Mouse (Mus musculus) cerebellum, postnatal 10 days (tissue): ENCODE results near the gene Morc4.

Source experiments
- DNase-seq, 2 experiments: peaks; one replicate each; pipeline ENCODE4 v3.0.0; 2021; ENCODE audit warnings: mixed read lengths in 2 of 2

Morc4 gene

GRCm38 (mm10) chrX:139805918-139806317 lies 65.6 kb downstream of the Morc4 start:
- DNase-seq = no peak

DNA sequence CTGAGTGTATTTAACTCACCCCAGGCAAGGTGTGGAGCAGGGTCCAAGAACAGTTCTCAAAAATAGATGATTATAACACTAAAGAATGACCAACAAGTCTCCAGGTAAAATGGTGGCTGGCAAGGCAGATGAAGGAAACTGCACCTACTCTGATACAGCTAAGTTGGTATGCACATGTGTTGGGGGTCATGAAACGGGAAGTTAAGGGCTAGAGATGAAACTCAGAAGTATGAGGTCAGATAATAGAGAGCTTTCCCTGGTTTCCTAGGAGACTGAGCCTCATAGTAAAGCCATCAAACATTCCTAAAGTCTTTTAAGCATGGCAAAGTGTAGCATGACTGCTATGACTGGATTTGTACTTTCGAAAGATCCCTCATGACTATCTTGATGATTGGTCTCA lies 68.4 kb downstream of the Morc4 start:
- no peak for DNase-seq

GRCm38 (mm10) chrX:139800406-139800878 lies 71.0 kb downstream of the Morc4 start, which contains the start of gene Cldn2:
TSS of gene Cldn2 (plus strand) at chrX:139800828.
- no peak for DNase-seq

- DNase-seq = no peak
Observed at GRCm38 (mm10) chrX:139799953-139800352, 71.5 kb downstream of the Morc4 start.

DNA sequence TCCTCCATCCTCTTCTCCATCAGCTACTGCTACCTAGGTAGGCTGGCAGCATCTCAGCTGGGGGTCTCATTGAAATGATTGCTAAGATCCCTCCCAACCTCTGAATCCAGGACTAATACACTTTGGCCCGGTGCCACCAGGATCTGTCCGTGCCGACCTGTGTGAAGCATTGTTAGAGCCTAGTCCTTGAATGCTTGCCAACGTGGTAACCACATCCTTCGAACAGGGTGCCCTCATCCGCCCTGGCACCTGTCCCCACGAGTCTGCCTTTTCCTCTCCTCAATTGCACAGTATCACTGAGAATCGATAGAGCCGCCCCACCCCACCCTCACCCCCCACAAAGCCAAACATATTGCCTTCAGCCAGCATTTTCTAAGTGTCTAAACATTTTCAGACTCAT lies 73.6 kb downstream of the Morc4 start:
- peak; percentile 20 to 33 for DNase-seq

- no peak for DNase-seq
Observed at GRCm38 (mm10) chrX:139796037-139796436, 75.4 kb downstream of the Morc4 start.

GRCm38 (mm10) chrX:139794072-139794845 lies 77.2 kb downstream of the Morc4 start:
- DNase-seq = no peak

DNA sequence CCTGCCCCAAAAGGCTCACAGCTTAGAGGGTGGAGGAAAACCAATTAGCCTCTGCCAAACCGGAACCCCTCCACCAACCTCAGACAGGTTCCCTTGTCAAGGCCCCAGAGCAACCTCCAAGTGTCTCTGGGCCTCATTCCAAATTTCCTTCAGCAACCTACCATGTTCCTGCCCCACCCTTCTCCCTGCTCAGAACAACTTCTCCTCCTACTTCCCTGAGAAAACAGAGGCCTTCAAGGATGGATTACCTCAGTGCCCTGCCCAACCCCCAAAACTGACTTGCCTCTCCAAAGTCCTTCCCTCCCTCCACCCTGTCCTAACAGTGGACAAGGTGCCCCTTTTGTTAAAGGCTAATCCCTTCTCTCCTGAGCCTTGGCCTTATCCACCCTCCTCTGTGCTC lies 85.7 kb downstream of the Morc4 start:
- no peak for DNase-seq

DNA sequence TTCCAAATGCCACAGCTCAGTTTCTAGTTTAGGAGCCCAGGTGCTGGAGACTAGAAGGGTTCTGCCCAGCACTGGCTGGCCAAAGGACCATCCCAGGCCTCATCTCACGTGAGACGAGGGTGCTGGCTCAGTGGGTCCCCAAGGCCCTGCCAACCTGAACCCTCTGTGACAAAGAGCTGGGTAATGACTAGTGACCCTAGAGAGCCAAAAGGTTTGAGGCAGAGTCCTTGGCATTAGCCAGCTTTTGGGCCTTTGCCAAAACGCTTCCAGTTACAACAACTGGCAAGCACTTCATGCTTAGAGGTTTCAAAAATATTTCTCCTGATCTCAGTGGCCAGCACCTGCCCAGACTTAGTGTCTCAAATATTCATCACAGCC lies 88.4 kb downstream of the Morc4 start:
- DNase-seq = peak in 1 of 2 experiments; percentile 40

DNA sequence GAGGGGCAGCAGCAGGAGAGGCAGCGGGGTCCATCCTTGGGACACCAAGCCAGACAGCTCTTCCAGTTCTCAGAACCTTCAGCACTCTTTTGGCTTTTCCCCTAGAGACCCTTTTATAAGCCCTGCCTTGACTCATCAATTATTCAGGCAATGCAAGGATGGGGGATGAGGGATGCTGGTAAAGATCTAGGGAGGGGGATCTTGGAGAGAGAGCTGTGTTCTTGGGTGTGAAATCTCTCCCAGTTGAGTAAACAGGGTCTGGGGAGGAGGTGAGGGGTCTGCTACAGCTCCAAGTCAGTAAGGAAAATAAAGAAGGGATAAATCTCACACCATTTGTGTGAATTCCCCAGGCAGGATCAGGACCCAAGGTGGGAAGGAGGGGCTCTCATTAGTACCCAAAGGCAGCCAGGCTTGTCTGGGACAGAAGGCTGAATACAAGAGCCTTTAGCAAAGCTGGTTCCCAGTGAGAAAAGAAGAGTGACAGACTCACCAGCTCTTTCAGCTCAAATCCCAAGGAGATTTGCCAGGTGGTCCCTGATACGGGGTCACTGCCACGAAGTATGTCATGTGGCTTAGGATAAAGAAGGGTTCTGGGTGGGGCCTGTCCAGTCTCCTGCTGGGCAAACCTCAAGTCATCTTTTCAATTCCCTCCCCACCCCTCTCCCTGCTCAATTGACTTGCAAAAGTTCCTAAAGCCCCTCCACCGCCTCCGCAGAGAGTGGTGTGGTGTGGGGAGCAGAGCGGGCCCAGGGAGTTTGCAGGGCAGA lies 89.0 kb downstream of the Morc4 start, which contains the start of gene Ripply1:
Gene Ripply1 (minus strand): TSS at position 76 of the 767 bp plus-strand sequence.
- no peak for DNase-seq

DNA sequence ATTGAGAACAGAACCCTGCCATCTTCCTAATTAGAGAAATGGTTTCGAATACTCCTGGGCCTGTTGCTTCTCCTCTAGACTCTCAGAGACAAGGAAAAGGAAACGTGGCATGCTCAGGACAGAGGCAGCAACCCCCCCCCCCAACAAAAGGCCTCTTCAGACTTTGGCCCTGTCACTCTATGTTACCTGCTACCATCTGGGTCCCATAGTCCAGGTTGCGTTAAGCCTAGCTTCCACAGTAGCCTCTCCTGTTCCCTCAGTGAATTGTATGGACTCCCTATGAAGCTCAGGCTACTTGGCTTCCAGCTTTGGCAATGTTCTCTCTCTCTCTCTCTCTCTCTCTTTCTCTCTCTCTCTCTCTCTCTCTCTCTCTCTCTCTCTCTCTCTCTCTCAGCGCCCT lies 89.9 kb downstream of the Morc4 start:
- no peak for DNase-seq

GRCm38 (mm10) chrX:139780988-139781387 lies 90.5 kb downstream of the Morc4 start:
- no peak for DNase-seq

DNA sequence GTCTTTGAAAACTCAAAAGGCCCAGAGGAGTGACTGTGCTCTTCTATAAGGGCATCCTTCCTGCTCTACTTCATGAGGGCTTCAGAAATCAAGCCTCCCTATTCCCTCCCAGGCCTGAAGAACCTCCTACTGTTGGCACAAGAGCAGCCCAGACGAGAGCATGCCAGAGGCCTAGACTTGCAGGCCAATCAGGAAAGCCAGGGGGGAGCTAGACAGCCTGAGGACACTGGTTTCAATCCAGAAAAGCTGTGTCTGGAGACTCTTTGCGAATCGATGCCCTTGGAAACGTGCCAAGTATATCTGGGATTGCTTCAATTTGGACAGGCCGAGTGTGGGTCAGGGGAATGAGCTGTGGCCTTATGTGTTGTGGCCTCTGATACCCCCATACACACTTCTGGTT lies 92.1 kb downstream of the Morc4 start:
- peak; percentile 51 to 65 for DNase-seq

DNA sequence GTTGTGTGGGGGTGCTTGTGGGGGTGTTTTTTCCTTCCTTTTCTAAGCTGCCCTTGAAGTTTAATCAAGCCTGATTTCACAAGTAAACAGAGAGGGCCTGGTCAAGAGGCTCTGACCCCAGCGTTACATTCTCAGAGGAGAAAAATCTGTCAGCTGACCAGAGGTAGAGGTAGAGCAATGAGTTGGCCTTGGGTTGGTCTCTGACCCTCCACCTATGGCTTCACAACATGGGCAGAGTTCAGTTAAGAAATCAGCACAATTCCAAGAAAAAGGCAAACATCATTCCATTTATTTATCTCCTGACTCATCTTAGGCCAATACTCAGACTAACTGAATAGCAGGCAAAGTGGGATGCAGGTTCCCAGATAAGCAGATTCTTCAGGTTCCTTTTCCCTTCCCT lies 92.6 kb downstream of the Morc4 start:
- no peak for DNase-seq

GRCm38 (mm10) chrX:139777357-139777756 lies 94.1 kb downstream of the Morc4 start:
- no peak for DNase-seq

GRCm38 (mm10) chrX:139775084-139775612 lies 96.3 kb downstream of the Morc4 start:
- no peak for DNase-seq

GRCm38 (mm10) chrX:139774309-139775083 lies 97.0 kb downstream of the Morc4 start:
- DNase-seq = peak; percentile 73 to 80
